Mouse (Mus musculus): ENCODE measurements around the gene Ensa. TPM values are rescaled to one million over a fixed set of nuclear protein-coding genes. Genes with fewer than 3 reads are reported as not detected.

Gene Ensa
- polyA plus RNA-seq, 1 experiment, result 13.9 TPM

GRCm38 (mm10) chr3:95630856-95631255 lies 6.1 kb downstream of the Ensa start:
- H3K36me3 ChIP-seq (ENCODE audit: control insufficient read depth, insufficient read depth, low read length), result peaks cover 6% of the 10 kb centered on the region
- no peaks in the 10 kb centered on the region for H3K4me1 ChIP-seq (ENCODE audit: control insufficient read depth, insufficient read depth, low read length)
- no peak overlapping the region for H3K4me3 ChIP-seq (ENCODE audit: control insufficient read depth, low read depth, low read length)
- H3K27ac ChIP-seq (ENCODE audit: control insufficient read depth, insufficient read depth, low read depth, low read length), result no peak overlapping the region
- TF ChIP-seq CTCF (IDR thresholded peaks at IDR 0.05; ENCODE audit: control insufficient read depth, insufficient read depth, insufficient replicate concordance, low read depth, low read length), result no peak
- H3K27me3 ChIP-seq (ENCODE audit: control insufficient read depth, insufficient read depth, low read length), result no peaks in the 10 kb centered on the region

DNA sequence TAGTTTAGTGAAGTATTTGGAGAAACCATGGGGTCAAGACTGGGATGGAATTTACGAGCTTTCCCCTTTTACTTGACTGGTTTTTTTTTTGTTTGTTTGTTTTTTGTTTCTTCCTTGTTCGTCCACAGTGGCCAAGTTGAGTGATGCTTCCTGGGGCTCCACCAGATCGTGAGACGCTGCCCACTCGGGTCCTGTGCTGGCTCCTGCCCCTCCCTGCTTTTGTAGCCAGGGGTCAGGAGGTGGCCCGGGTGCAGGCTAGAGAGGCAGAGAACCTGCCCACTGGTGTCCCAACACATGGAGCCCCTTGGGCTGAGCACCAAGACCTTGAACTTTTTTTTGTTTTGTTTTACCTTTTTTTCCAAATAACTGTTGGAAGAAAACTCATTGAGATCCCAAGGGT lies 6.5 kb downstream of the Ensa start:
- Histone ChIP-seq H3K4me1 (ENCODE audit: control insufficient read depth, insufficient read depth, low read length) (no peaks in the 10 kb centered on the region; the same call in 1 of the 2 replicates), H3K27me3 (ENCODE audit: control insufficient read depth, insufficient read depth, low read length) (no peaks in the 10 kb centered on the region), H3K4me3 (ENCODE audit: control insufficient read depth, low read depth, low read length) (no peak overlapping the region), H3K27ac (ENCODE audit: control insufficient read depth, insufficient read depth, low read depth, low read length) (no peak overlapping the region), H3K36me3 (ENCODE audit: control insufficient read depth, insufficient read depth, low read length) (peaks cover 6% of the 10 kb centered on the region)
- no peak for TF ChIP-seq POLR2A (IDR thresholded peaks at IDR 0.05; ENCODE audit: control insufficient read depth, low read depth, low read length)
- no peak for TF ChIP-seq CTCF (IDR thresholded peaks at IDR 0.05; ENCODE audit: control insufficient read depth, insufficient read depth, insufficient replicate concordance, low read depth, low read length)

GRCm38 (mm10) chr3:95632648-95633588 lies 8.1 kb downstream of the Ensa start:
- H3K4me1 ChIP-seq (ENCODE audit: control insufficient read depth, insufficient read depth, low read length), result no peaks in the 10 kb centered on the region; the same call in 1 of the 2 replicates
- no peak for TF ChIP-seq CTCF (IDR thresholded peaks at IDR 0.05; ENCODE audit: control insufficient read depth, insufficient read depth, insufficient replicate concordance, low read depth, low read length)
- no peak for TF ChIP-seq POLR2A (IDR thresholded peaks at IDR 0.05; ENCODE audit: control insufficient read depth, low read depth, low read length)
- no peak overlapping the region for H3K4me3 ChIP-seq (ENCODE audit: control insufficient read depth, low read depth, low read length)
- peak overlapping the region; percentile 41; the same call in 1 of the 2 replicates for H3K27ac ChIP-seq (ENCODE audit: control insufficient read depth, insufficient read depth, low read depth, low read length)
- H3K27me3 ChIP-seq (ENCODE audit: control insufficient read depth, insufficient read depth, low read length), result no peaks in the 10 kb centered on the region
- H3K36me3 ChIP-seq (ENCODE audit: control insufficient read depth, insufficient read depth, low read length), result peaks cover 6% of the 10 kb centered on the region

DNA sequence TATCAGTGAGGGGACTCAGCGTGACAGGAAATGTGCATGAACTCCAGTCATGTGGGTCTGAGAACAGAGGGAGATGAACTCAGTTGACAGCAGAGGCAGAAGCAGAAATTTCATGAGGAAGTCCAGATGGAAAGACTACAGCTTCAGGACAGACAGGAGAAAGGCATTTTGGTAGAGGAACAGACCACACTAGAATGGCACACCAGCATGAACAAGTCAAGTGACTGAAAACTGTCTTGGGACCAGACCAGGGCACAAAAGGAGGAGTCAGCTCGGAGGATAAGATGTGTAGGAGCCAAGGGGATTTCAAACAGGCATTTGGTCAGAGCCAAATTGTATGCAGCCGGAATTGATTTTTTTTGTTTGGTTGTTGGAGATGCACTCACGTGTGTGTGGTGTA lies 10.8 kb downstream of the Ensa start:
- Histone ChIP-seq H3K27me3 (ENCODE audit: control insufficient read depth, insufficient read depth, low read length) (no peaks in the 10 kb centered on the region), H3K27ac (ENCODE audit: control insufficient read depth, insufficient read depth, low read depth, low read length) (no peak overlapping the region), H3K4me1 (ENCODE audit: control insufficient read depth, insufficient read depth, low read length) (no peaks in the 10 kb centered on the region; the same call in 1 of the 2 replicates), H3K36me3 (ENCODE audit: control insufficient read depth, insufficient read depth, low read length) (peaks cover 4% of the 10 kb centered on the region), H3K4me3 (ENCODE audit: control insufficient read depth, low read depth, low read length) (no peak overlapping the region)
- TF ChIP-seq CTCF (IDR thresholded peaks at IDR 0.05; ENCODE audit: control insufficient read depth, insufficient read depth, insufficient replicate concordance, low read depth, low read length) (no peak), POLR2A (IDR thresholded peaks at IDR 0.05; ENCODE audit: control insufficient read depth, low read depth, low read length) (no peak)

- H3K27ac ChIP-seq (ENCODE audit: control insufficient read depth, insufficient read depth, low read depth, low read length), result no peak overlapping the region
- no peak overlapping the region for H3K4me3 ChIP-seq (ENCODE audit: control insufficient read depth, low read depth, low read length)
- H3K4me1 ChIP-seq (ENCODE audit: control insufficient read depth, insufficient read depth, low read length), result no peaks in the 10 kb centered on the region; the same call in 1 of the 2 replicates
- H3K27me3 ChIP-seq (ENCODE audit: control insufficient read depth, insufficient read depth, low read length), result no peaks in the 10 kb centered on the region
- H3K36me3 ChIP-seq (ENCODE audit: control insufficient read depth, insufficient read depth, low read length), result peaks cover 4% of the 10 kb centered on the region
- no peak for TF ChIP-seq CTCF (IDR thresholded peaks at IDR 0.05; ENCODE audit: control insufficient read depth, insufficient read depth, insufficient replicate concordance, low read depth, low read length)
- TF ChIP-seq POLR2A (IDR thresholded peaks at IDR 0.05; ENCODE audit: control insufficient read depth, low read depth, low read length), result no peak
These were observed 11.3 kb downstream of the Ensa start for GRCm38 (mm10) chr3:95636072-95636471.

GRCm38 (mm10) chr3:95639694-95640093 lies 14.9 kb downstream of the Ensa start:
- no peak overlapping the region for H3K4me3 ChIP-seq (ENCODE audit: control insufficient read depth, low read depth, low read length)
- no peaks in the 10 kb centered on the region; the same call in 1 of the 2 replicates for H3K4me1 ChIP-seq (ENCODE audit: control insufficient read depth, insufficient read depth, low read length)
- no peak for TF ChIP-seq POLR2A (IDR thresholded peaks at IDR 0.05; ENCODE audit: control insufficient read depth, low read depth, low read length)
- TF ChIP-seq CTCF (IDR thresholded peaks at IDR 0.05; ENCODE audit: control insufficient read depth, insufficient read depth, insufficient replicate concordance, low read depth, low read length), result no peak
- H3K27ac ChIP-seq (ENCODE audit: control insufficient read depth, insufficient read depth, low read depth, low read length), result no peak overlapping the region
- no peaks in the 10 kb centered on the region for H3K36me3 ChIP-seq (ENCODE audit: control insufficient read depth, insufficient read depth, low read length)
- no peaks in the 10 kb centered on the region for H3K27me3 ChIP-seq (ENCODE audit: control insufficient read depth, insufficient read depth, low read length)

GRCm38 (mm10) chr3:95643097-95643496 lies 18.3 kb downstream of the Ensa start:
- TF ChIP-seq CTCF (IDR thresholded peaks at IDR 0.05; ENCODE audit: control insufficient read depth, insufficient read depth, insufficient replicate concordance, low read depth, low read length), result no peak
- TF ChIP-seq POLR2A (IDR thresholded peaks at IDR 0.05; ENCODE audit: control insufficient read depth, low read depth, low read length), result no peak
- no peaks in the 10 kb centered on the region for H3K36me3 ChIP-seq (ENCODE audit: control insufficient read depth, insufficient read depth, low read length)
- no peaks in the 10 kb centered on the region for H3K4me1 ChIP-seq (ENCODE audit: control insufficient read depth, insufficient read depth, low read length)
- H3K27me3 ChIP-seq (ENCODE audit: control insufficient read depth, insufficient read depth, low read length), result no peaks in the 10 kb centered on the region
- H3K4me3 ChIP-seq (ENCODE audit: control insufficient read depth, low read depth, low read length), result no peak overlapping the region
- H3K27ac ChIP-seq (ENCODE audit: control insufficient read depth, insufficient read depth, low read depth, low read length), result no peak overlapping the region
